Mouse (Mus musculus): ENCODE results near the gene Nptx2.

Gene Nptx2

DNA sequence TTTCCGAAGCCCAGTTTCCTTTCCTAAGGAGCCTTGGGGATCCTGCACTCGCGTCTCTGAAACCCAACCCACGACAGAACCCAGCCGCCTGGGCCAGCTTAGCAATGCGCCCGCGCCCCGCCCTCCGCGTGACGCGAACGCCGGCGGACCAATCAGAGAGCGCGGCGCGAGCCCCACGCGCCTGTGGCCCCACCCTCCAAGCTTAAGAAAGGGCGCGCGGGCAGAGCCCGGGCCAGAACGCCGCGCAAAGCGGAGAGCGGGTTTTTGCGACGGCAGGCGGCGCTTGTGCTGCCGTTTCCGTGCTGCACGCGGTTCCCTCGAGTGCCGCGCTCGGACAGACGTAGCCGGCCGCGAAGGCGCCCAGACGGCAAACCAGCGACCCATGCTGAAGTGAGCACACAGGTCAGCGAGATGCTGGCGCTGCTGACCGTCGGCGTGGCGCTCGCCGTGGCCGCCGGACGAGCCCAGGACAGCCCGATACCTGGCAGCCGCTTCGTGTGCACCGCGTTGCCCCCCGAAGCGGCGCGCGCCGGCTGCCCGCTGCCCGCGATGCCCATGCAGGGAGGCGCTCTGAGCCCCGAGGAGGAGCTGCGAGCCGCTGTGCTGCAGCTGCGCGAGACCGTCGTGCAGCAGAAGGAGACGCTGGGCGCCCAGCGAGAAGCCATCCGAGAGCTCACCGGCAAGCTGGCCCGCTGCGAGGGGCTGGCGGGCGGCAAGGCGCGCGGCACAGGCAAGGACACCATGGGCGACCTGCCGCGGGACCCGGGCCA lies at the start of gene Nptx2:
Gene Nptx2, plus strand, starts transcription at position 250 of the 770 bp plus-strand sequence.
- peak; percentile 39 to 62 for DNase-seq

GRCm38 (mm10) chr5:144496481-144496880 lies 49.2 kb upstream of the Nptx2 start:
- no peak for DNase-seq

DNA sequence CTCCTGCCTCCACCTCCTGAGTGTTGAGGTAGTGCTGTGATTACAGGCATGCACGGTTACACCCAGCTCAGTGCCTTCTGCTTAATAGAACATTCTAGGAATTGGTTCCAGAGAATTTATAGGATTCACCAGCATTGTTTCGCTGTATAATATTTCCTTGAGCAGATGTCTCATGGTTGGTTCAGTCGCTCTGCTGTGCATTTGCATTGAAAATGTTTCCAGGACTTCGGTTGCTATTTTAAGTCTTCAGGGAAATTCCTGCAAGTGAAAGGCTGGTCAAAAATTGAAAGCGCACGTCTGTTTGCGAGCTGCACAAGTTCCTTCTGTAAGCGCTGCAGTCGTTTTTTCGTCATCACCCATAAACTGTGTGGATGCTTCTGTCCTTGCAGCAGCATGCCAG lies 41.5 kb upstream of the Nptx2 start:
- DNase-seq: no peak

DNA sequence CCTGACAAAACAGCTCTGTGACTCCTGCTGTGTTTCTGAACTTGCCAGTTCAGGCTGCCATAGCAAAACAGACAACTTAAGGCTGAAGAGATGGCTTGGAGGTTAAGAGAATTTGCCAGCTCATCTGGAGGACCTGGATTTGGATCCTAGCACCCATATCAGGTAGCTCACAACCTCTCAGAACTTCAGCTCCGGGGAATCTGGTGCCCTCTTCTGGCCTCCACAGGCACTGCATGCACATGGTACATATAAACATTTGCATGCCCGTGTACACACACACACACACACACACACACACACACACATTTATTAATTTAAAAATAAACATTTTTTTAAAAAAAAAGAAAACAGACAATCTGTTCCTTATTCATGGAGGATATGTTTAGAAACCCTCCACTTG lies 40.0 kb upstream of the Nptx2 start:
- no peak for DNase-seq

DNA sequence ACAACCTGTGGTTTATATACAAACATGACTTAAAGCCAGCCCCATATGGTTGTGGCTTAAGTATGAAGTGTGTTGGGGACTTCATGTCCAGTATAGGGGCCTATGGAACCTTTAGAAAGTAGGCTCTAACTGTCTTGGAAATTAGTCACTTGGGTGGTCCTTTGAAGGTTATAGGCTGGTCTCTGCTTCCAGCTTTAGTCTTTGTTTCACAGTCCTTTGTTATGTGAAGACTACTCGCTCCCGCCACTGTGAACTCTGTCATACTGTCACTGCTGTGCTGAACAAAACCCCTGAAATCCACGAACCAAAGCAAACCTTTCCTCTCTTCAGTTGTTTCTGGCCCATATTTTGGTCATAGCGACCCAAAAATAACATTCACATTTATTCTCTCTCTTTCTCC lies 39.5 kb upstream of the Nptx2 start:
- DNase-seq: no peak

DNA sequence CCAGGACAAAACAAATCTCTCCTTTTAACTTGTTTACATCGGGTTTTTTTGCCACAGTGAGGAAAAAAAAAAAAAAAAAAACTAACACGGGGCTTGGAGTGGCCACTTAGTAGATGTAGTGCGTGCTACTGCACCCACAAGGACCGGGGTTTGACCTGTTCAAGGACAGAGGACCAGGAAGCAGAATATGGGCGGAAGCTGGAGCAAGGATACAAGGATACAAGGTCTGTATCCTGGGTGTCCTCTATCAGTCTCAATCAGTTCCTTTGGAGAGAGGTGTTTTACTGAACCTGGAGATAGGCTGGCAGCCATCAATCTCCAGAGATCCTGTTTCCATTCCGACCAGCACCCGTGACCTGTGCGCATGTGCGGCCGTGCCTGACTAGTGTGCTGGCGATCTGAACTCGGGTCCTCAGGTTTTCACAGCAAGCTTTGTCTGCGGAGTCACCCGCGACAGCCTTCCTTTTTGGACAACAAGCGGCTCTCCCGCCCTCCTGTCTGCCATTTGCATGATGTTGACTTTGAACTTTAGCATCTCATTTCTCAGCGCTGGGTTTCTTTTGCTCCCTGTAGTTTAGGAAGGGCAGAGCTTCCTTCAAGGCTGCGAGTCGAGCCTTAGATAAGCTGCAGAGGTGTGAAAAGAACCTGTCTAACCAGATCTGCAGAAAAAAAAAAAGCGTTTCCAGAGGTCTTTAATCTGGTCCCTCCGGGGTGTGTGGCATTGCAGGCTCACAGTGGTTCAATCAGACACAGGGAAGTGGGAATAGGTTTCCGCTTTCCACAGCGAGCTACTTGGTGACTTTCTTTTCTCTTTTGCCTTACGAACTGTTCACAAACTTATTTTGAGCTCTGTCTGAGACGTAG lies 38.8 kb upstream of the Nptx2 start:
- no peak for DNase-seq

DNA sequence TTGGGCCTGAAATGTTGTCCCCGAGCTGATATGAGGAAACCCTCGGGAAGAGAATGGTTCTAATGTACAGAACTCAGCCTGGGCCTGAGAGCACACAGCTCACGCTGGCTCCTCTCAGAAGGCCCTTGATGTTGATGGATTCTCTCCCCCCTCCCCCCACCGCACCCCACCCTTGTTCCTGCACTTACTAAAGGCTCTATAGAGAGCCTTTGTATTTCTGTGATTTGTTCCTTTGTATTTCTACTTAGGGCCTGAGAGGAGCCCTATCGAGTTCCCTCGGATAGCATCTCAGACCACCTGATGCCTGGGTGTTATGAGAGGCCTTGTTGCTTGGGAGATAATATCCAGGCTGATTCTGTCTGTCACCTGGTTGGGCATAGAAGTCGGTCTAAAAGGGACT lies 36.3 kb upstream of the Nptx2 start:
- DNase-seq: no peak

DNA sequence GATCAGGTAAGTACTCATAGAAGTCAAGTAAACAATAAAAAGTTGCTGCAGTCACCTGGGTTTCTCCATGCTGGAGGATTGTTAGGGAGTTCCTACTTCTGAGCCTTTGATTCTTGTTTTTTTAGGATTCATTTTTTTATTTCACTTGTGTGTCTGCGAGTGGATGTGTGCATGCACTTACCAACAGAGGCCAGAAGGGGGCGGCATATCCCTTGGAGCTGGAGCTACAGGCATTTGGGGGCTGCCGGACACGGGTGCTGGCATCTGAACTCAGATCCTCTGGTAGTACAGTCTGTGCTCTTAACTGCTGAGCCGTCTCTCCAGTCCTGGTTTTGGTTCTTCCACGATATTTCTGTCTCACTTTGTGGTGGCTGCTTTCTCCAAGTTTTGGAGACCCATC lies 31.0 kb upstream of the Nptx2 start:
- peak in 1 of 2 experiments; percentile 4 for DNase-seq

- DNase-seq: no peak
Measured at GRCm38 (mm10) chr5:144515241-144515640, 30.5 kb upstream of the Nptx2 start.

- DNase-seq: no peak
Measured at GRCm38 (mm10) chr5:144520096-144520495, 25.6 kb upstream of the Nptx2 start.

DNA sequence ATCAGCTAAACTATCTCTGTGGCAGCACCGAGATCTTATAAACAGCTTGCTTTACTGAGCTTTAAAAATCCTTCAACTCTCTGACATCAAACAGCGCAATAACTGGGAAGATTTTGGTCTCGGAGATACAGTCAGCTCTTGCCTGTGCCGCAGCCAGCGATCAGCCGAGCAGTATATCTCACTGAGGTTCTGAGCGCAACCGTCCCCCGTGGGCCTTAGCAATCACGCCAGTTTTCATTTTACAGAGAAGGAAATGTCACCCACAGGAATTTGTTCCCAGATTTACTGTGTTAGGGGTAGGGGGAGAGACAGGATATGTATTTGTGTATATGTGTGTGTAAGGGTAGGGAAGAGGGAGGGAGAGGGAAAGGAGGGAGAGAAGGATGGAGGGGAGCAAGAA lies 20.9 kb upstream of the Nptx2 start:
- DNase-seq: no peak

- DNase-seq: no peak
Measured at GRCm38 (mm10) chr5:144529123-144529522, 16.6 kb upstream of the Nptx2 start.

DNA sequence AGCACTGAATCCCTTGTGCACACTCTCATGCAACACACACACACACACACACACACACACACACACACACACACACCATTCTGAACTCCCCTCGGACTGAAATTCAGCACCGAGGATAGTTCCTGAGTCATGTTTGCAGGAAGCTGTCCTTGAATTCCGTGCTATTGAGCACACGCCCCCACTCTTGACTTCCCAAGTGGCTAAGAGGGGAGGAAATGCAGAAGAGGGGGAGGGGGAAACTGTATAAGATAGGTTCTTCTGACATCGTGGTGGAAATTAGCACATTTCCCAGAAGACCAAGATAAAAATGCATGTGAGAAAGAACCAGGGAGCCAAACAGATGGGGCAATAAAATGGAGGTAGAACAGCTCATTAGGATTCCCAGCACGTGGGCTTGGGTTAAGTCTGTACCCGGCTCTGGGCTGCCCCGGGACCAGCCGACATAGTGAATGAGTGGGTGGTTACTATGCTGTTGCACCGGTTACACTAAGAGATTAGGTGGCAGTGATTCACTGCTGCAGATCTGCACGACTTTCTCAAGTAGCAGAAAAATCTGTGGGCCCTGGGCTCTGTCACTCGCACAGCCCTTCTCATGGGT lies 2.9 kb upstream of the Nptx2 start:
- no peak for DNase-seq

- no peak for DNase-seq
Measured at GRCm38 (mm10) chr5:144546423-144546995, 807 bp downstream of the Nptx2 start.

- DNase-seq: no peak
Measured at GRCm38 (mm10) chr5:144547333-144547878, 1.7 kb downstream of the Nptx2 start.

DNA sequence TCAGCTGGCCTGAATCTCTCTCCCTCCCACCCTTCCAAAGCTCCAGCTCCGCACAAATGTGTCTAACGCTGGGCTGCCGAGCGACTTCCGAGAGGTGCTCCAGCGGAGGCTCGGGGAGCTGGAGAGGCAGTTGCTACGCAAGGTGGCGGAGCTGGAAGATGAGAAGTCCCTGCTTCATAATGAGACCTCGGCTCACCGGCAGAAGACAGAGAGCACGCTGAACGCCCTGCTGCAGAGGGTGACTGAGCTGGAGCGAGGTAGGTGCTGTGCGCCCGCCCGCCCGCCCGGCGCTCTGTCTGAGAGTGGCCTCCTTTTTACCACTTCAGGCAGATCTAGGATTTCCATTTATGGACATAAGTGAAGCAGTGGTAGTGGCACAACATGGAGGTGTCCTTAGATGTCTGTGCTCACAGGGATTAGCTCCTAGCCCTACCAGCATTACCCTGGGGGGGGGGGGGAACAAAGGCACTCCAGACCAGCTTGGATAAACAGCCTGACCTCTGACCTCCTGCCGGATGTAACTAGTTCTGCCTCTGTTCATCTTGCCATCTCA lies 2.5 kb downstream of the Nptx2 start:
- no peak for DNase-seq

GRCm38 (mm10) chr5:144550003-144550402 lies 4.3 kb downstream of the Nptx2 start:
- no peak for DNase-seq

- DNase-seq: no peak
Measured at GRCm38 (mm10) chr5:144550622-144551137, 5.0 kb downstream of the Nptx2 start.

- no peak for DNase-seq
Measured at GRCm38 (mm10) chr5:144556710-144557109, 11.0 kb downstream of the Nptx2 start.

- DNase-seq: no peak
Measured at GRCm38 (mm10) chr5:144557363-144557762, 11.7 kb downstream of the Nptx2 start.

DNA sequence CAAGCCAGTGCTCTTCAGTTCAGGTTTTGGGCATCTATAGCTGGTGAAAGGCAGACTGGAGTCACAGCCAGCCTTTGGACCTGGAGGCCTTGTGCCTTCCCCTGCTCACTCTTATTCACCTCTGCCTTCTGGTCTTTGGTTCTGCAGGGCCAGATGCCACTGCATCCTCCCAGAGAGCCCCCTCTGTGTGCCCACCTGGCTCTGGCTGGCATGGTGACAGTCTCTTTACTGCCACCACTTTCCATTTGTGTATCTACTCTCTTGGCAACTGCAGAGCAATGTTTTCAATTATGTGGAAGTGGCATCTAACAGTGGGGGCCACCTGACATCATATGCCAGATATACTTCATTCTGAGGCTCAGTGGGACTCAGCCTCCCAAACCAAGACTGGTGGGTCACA lies 12.8 kb downstream of the Nptx2 start:
- DNase-seq: no peak

DNA sequence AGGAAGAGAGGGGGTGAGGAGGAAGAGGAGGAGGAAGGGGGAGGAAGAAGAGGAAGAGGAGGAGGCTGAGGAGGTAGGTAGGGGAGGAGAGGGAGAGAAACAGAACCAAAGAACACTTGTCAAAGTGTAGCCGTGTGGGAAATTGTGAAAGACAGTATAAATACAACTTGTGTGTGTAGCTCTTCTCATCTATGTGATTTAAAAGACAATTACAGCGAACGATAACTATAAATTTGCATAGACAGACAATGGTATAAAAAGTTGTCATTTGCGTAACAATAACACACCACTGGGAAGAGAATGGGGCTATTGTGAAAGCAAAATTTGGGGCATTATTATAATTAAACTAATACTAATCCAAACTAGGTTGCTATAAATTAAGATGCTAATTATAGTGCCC lies 20.0 kb downstream of the Nptx2 start:
- DNase-seq: no peak

DNA sequence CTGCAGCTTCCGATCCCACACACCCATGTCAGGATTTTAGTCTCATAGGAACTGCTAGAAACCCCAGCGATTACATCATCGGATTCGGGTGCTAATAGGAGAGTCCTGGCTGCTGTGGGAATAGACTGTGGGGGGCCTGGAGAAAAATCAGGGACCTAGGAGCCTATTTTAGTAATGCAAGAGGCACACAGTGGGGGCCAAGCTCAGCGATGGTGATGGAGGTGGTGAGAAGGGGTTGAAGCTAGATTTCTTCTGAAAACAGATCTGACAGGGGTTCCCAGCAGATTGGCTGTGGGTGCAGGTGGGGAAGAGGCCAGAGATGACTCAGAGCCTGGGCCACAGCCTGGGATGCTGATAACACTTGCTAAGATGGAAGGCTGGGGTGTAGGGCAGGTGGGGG lies 39.4 kb downstream of the Nptx2 start:
- DNase-seq: no peak
